Mouse (Mus musculus): ENCODE measurements at regions not wholly inside any gene's neighbourhood (a gene's known extent, or its start where the extent isn't known, plus 50 kb on each side); places are given as distances from the start of the nearest gene placed in this dataset. TPM values are rescaled to one million over a fixed set of nuclear protein-coding genes. Genes with fewer than 3 reads are reported as not detected.

GRCm38 (mm10) chr8:109417971-109418370 is 75.9 kb upstream of the Pmfbp1 start:
- no peak overlapping the region for H3K9ac ChIP-seq
- no peaks in the 10 kb centered on the region for H3K27me3 ChIP-seq (replicated peaks)
- H3K9me3 ChIP-seq: no peaks in the 10 kb centered on the region
- no peak overlapping the region for H3K4me2 ChIP-seq
- ATAC-seq (ENCODE audit: insufficient read depth, low FRiP score, low read depth): no peak
- no peaks in the 10 kb centered on the region for H3K4me1 ChIP-seq
- WGBS: 42% methylated on average over 12 of the region's 12 CpGs
- H3K27ac ChIP-seq: no peak overlapping the region
- H3K4me3 ChIP-seq (replicated peaks): no peak overlapping the region
- no peaks in the 10 kb centered on the region for H3K36me3 ChIP-seq

- Histone ChIP-seq H3K4me1 (no peaks in the 10 kb centered on the region), H3K4me3 (replicated peaks) (no peak overlapping the region), H3K9me3 (no peaks in the 10 kb centered on the region), H3K9ac (no peak overlapping the region), H3K27ac (no peak overlapping the region), H3K4me2 (no peak overlapping the region), H3K27me3 (replicated peaks) (no peaks in the 10 kb centered on the region), H3K36me3 (no peaks in the 10 kb centered on the region)
- WGBS: 57% methylated on average over 4 of the region's 4 CpGs
- ATAC-seq (ENCODE audit: insufficient read depth, low FRiP score, low read depth): no peak
Observed at GRCm38 (mm10) chr8:109419029-109419596, 74.7 kb upstream of the Pmfbp1 start.

GRCm38 (mm10) chr8:109424004-109424403 is 69.8 kb upstream of the Pmfbp1 start:
- WGBS: 59% methylated on average over 5 of the region's 5 CpGs
- Histone ChIP-seq H3K9me3 (no peaks in the 10 kb centered on the region), H3K4me2 (no peak overlapping the region), H3K27me3 (replicated peaks) (no peaks in the 10 kb centered on the region), H3K36me3 (no peaks in the 10 kb centered on the region), H3K4me1 (no peaks in the 10 kb centered on the region), H3K9ac (no peak overlapping the region), H3K4me3 (replicated peaks) (no peak overlapping the region), H3K27ac (no peak overlapping the region)
- ATAC-seq (ENCODE audit: insufficient read depth, low FRiP score, low read depth): no peak

- no peak for ATAC-seq (ENCODE audit: insufficient read depth, low FRiP score, low read depth)
- Histone ChIP-seq H3K9ac (no peak overlapping the region), H3K4me3 (replicated peaks) (no peak overlapping the region), H3K27ac (no peak overlapping the region), H3K27me3 (replicated peaks) (no peaks in the 10 kb centered on the region), H3K9me3 (no peaks in the 10 kb centered on the region), H3K4me1 (no peaks in the 10 kb centered on the region), H3K36me3 (no peaks in the 10 kb centered on the region), H3K4me2 (no peak overlapping the region)
- 71% methylated on average over 9 of the region's 9 CpGs for WGBS
Observed at GRCm38 (mm10) chr8:109428551-109428950, 65.3 kb upstream of the Pmfbp1 start.

- no peak overlapping the region for H3K4me3 ChIP-seq (replicated peaks)
- no peak overlapping the region for H3K4me2 ChIP-seq
- no peaks in the 10 kb centered on the region for H3K4me1 ChIP-seq
- 85% methylated on average over 12 of the region's 12 CpGs for WGBS
- no peaks in the 10 kb centered on the region for H3K36me3 ChIP-seq
- no peak overlapping the region for H3K9ac ChIP-seq
- H3K27ac ChIP-seq: no peak overlapping the region
- ATAC-seq (ENCODE audit: insufficient read depth, low FRiP score, low read depth): no peak
- H3K27me3 ChIP-seq (replicated peaks): no peaks in the 10 kb centered on the region
- no peaks in the 10 kb centered on the region for H3K9me3 ChIP-seq
Observed at GRCm38 (mm10) chr8:109434538-109434937, 59.3 kb upstream of the Pmfbp1 start.

- Histone ChIP-seq H3K9ac (no peak overlapping the region), H3K36me3 (no peaks in the 10 kb centered on the region), H3K27ac (no peak overlapping the region), H3K27me3 (replicated peaks) (no peaks in the 10 kb centered on the region), H3K4me2 (no peak overlapping the region), H3K9me3 (no peaks in the 10 kb centered on the region), H3K4me1 (no peaks in the 10 kb centered on the region), H3K4me3 (replicated peaks) (no peak overlapping the region)
- WGBS: 93% methylated on average over 4 of the region's 4 CpGs
- ATAC-seq (ENCODE audit: insufficient read depth, low FRiP score, low read depth): no peak
Observed at GRCm38 (mm10) chr8:109436056-109436455, 57.8 kb upstream of the Pmfbp1 start.

- WGBS: 42% methylated on average over 19 of the region's 19 CpGs
- no peaks in the 10 kb centered on the region for H3K36me3 ChIP-seq
- H3K9ac ChIP-seq: no peak overlapping the region
- H3K27me3 ChIP-seq (replicated peaks): no peaks in the 10 kb centered on the region
- H3K4me1 ChIP-seq: no peaks in the 10 kb centered on the region
- no peak overlapping the region for H3K27ac ChIP-seq
- peak overlapping the region; percentile 19 for H3K4me2 ChIP-seq
- ATAC-seq (ENCODE audit: insufficient read depth, low FRiP score, low read depth): no peak
- H3K4me3 ChIP-seq (replicated peaks): no peak overlapping the region; the same call in 1 of the 2 replicates
- no peaks in the 10 kb centered on the region for H3K9me3 ChIP-seq
Observed at GRCm38 (mm10) chr8:109436830-109437567, 56.8 kb upstream of the Pmfbp1 start.

- H3K27me3 ChIP-seq (replicated peaks): no peaks in the 10 kb centered on the region
- H3K4me3 ChIP-seq (replicated peaks): no peak overlapping the region
- no peaks in the 10 kb centered on the region for H3K9me3 ChIP-seq
- no peak overlapping the region for H3K27ac ChIP-seq
- H3K9ac ChIP-seq: no peak overlapping the region
- no peaks in the 10 kb centered on the region for H3K36me3 ChIP-seq
- H3K4me1 ChIP-seq: no peaks in the 10 kb centered on the region
- no peak overlapping the region for H3K4me2 ChIP-seq
- WGBS: 96% methylated on average over 7 of the region's 7 CpGs
- ATAC-seq (ENCODE audit: insufficient read depth, low FRiP score, low read depth): no peak
Observed at GRCm38 (mm10) chr8:109438531-109438930, 55.3 kb upstream of the Pmfbp1 start.

Small RNA genes lying in the stretch of these regions (microRNA-seq; reads per million reads assigned to microRNA genes)
- not detected for gene Gm23163

All from stomach, embryonic 15.5 days (tissue).